Comparison of ENCODE assay signal across 10 mouse cellular contexts in the genomic region with DNA sequence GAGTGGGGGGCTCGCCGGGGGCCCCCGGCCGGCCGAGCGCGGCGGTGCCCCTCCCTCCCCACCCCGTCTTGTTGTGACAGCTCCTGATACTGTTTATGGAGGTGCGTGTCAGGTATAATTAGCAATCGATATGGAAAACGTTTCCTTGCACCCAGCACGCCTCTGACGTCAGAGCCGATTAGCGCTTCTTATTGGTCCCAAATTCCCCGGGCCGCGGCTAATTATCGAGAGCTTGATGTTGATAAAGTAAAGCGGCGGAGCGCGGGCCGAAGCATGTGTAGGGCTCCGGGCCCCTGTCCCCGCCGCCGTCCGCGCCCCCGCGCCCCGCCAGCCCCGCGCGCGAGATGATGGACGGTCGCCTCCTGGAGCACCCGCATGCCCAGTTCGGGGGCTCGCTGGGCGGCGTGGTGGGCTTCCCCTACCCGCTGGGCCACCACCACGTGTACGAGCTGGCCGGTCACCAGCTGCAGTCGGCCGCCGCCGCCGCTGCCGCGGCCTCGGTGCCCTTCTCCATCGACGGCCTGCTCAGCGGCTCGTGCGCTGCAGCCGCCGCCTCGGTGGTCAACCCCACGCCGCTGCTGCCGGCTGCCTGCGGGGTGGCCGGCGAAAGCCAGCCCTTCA. TPM values are rescaled to one million over a fixed set of nuclear protein-coding genes. Genes with fewer than 3 reads are reported as not detected.
A peak's percentile ranks its signal among the peaks of the same experiment; 100 is the strongest.
DNase-seq lines count a peak whose midpoint lies in the region; ATAC-seq and TF ChIP-seq lines count a peak whose summit lies in the region.
"Had no signal": no experiment of that assay in that cellular context is flagged by ENCODE, and none has a peak within 500 bp of the region (broad histone marks: within the 10 kb centered on the region; RNA-seq: fewer than 3 reads in every experiment).

No protein-coding gene starts in this region.

- peak overlapping the region; percentile 35 for H3K4me2 ChIP-seq in heart, embryonic 11.5 days
- peak overlapping the region; percentile 50 for H3K4me2 ChIP-seq in forebrain, embryonic 13.5 days
- H3K4me2 ChIP-seq in liver, postnatal 0 days (ENCODE audit: low read depth, low read length): no peak overlapping the region

- under 1% methylated on average over 63 of the region's 71 CpGs for WGBS in heart, embryonic 11.5 days (ENCODE audit: insufficient replicate concordance)
- under 1% methylated on average over 57 of the region's 71 CpGs for WGBS in forebrain, embryonic 13.5 days
- 2% methylated on average over 58 of the region's 71 CpGs for WGBS in liver, postnatal 0 days (ENCODE audit: insufficient replicate concordance)

- no peak for ATAC-seq in heart, embryonic 11.5 days (replicated peaks; ENCODE audit: insufficient number of reproducible peaks, low FRiP score, low TSS enrichment)
- ATAC-seq in forebrain, embryonic 13.5 days: 0 out of 2 replicates have a peak, but pooled peaks have one; percentile 20
- no peak for ATAC-seq in liver, postnatal 0 days
- no peak for ATAC-seq in megakaryocyte progenitor cell, adult 5-6 weeks (replicated peaks; ENCODE audit: poor library complexity)

- no peak for DNase-seq in heart, adult 11 months
- DNase-seq in brain, adult 2 months (ENCODE audit: low read depth, low spot score): peak; percentile 96
- no peak for DNase-seq in liver, postnatal 0 days
- DNase-seq in urinary bladder, postnatal 36 days (ENCODE audit: low spot score in 2 of 2): no peak
- DNase-seq in c-Kit-positive CD71-positive TER-119-positive erythroid progenitor cells, embryonic 14.5 days (ENCODE audit: low spot score): no peak

- no peaks in the 10 kb centered on the region for H3K4me1 ChIP-seq in heart, embryonic 11.5 days (ENCODE audit: control insufficient read depth, insufficient read depth, low read length)
- peaks cover 54% of the 10 kb centered on the region for H3K4me1 ChIP-seq in forebrain, embryonic 13.5 days
- H3K4me1 ChIP-seq in liver, postnatal 0 days (ENCODE audit: insufficient read depth): no peaks in the 10 kb centered on the region

- no peak overlapping the region for H3K27ac ChIP-seq in heart, embryonic 11.5 days (ENCODE audit: low read depth, low read length)
- peak overlapping the region; percentile 31 for H3K27ac ChIP-seq in forebrain, embryonic 13.5 days
- no peak overlapping the region for H3K27ac ChIP-seq in liver, postnatal 0 days (ENCODE audit: low read depth)

- TF ChIP-seq EP300 in liver, postnatal 0 days (IDR thresholded peaks at IDR 0.05; ENCODE audit: low read depth): no peak

- no peaks in the 10 kb centered on the region for H3K36me3 ChIP-seq in heart, embryonic 11.5 days (ENCODE audit: control insufficient read depth, insufficient read depth, low read length)
- no peaks in the 10 kb centered on the region for H3K36me3 ChIP-seq in forebrain, embryonic 13.5 days (ENCODE audit: poor library complexity, severe bottlenecking)
- no peaks in the 10 kb centered on the region for H3K36me3 ChIP-seq in liver, postnatal 0 days (replicated peaks; ENCODE audit: insufficient read depth, low read length)

- H3K27me3 ChIP-seq in heart, embryonic 11.5 days (ENCODE audit: control insufficient read depth, insufficient read depth, low read length): peaks cover 93% of the 10 kb centered on the region
- H3K27me3 ChIP-seq in forebrain, embryonic 13.5 days: peaks cover 94% of the 10 kb centered on the region
- peaks cover 100% of the 10 kb centered on the region for H3K27me3 ChIP-seq in liver, postnatal 0 days (ENCODE audit: insufficient read depth, low read length)

- TF ChIP-seq CTCF in liver, postnatal 0 days (IDR thresholded peaks at IDR 0.05; ENCODE audit: low read depth): no peak

- H3K9ac ChIP-seq in heart, embryonic 11.5 days (ENCODE audit: low read depth, low read length): no peak overlapping the region
- H3K9ac ChIP-seq in forebrain, embryonic 13.5 days: peak overlapping the region; percentile 47
- H3K9ac ChIP-seq in liver, postnatal 0 days (replicated peaks): no peak overlapping the region

- H3K4me3 ChIP-seq in heart, embryonic 11.5 days (ENCODE audit: low read depth, low read length): peak overlapping the region; percentile 18
- H3K4me3 ChIP-seq in forebrain, embryonic 13.5 days: peak overlapping the region; percentile 34
- peak overlapping the region; percentile 17; the same call in 1 of the 2 replicates for H3K4me3 ChIP-seq in liver, postnatal 0 days (ENCODE audit: low read depth, low read length)

- no peaks in the 10 kb centered on the region for H3K9me3 ChIP-seq in heart, embryonic 11.5 days (replicated peaks; ENCODE audit: control insufficient read depth, low read length)
- no peaks in the 10 kb centered on the region for H3K9me3 ChIP-seq in forebrain, embryonic 13.5 days (replicated peaks)
- H3K9me3 ChIP-seq in liver, postnatal 0 days (ENCODE audit: low read length): no peaks in the 10 kb centered on the region

RNA-seq across cellular contexts. Expression of gene Uncx, which starts 0.5 kb away (rescaled TPM):
- polyA plus RNA-seq in heart, embryonic 11.5 days (2014; fragmentation: Nextera tagmentation; extraction: Ambion mirVana): 0.09 TPM in 1 of 2 replicates, not detected in the other
- 8.5 and 18.1 TPM in 2 replicates for polyA plus RNA-seq in forebrain, embryonic 13.5 days (2015; fragmentation: Nextera tagmentation; extraction: Ambion mirVana)
- not detected in 2 replicates for polyA plus RNA-seq in liver, postnatal 0 days (2015; fragmentation: Nextera tagmentation; extraction: Ambion mirVana)
- total RNA-seq in megakaryocyte progenitor cell, adult 5-6 weeks (2015): not detected in 2 replicates
- total RNA-seq in megakaryocyte progenitor cell, adult 5-6 weeks (2017): not detected in 2 replicates
- polyA plus RNA-seq: C2C12; liver, embryonic 16.5 days had no signal

RNA-seq across cellular contexts. Expression of gene Zfand2a, which starts 59.4 kb away (rescaled TPM):
- polyA plus RNA-seq in heart, embryonic 11.5 days (2014; fragmentation: Nextera tagmentation; extraction: Ambion mirVana): 6.3 and 7.2 TPM in 2 replicates
- 8.9 and 9.5 TPM in 2 replicates for polyA plus RNA-seq in forebrain, embryonic 13.5 days (2015; fragmentation: Nextera tagmentation; extraction: Ambion mirVana)
- polyA plus RNA-seq in liver, postnatal 0 days (2015; fragmentation: Nextera tagmentation; extraction: Ambion mirVana): 1.8 TPM in 2 replicates
- 15.8 and 18.8 TPM in 2 replicates for total RNA-seq in megakaryocyte progenitor cell, adult 5-6 weeks (2015)
- total RNA-seq in megakaryocyte progenitor cell, adult 5-6 weeks (2017): 11.1 and 20.2 TPM in 2 replicates
